Mouse (Mus musculus): Measurements from ENCODE around the gene Pfkfb4.

DNA sequence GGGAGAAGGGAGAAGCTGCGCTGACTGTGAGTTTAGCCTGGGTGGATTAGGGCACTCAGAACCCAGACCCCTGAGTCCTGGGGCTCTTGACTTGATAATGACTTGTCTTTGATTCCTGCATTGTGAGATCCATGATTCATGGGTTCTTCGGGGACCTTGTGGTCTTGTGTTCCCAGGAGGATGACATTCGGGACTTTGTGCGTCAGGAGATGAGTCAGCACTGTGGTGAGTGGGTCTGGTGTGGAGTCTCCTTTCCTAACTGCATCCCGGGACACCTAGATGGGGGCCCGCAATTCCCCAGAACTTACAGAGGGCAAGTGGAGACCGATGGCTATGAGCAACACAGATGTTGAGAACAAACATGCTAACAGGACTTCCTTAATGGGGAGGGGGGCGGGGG lies 9.1 kb upstream of the Pfkfb4 start:
- TF ChIP-seq POLR2A (IDR thresholded peaks at IDR 0.05; ENCODE audit: insufficient read depth, low read depth, low read length), result no peak
- no peak for TF ChIP-seq CTCF (IDR thresholded peaks at IDR 0.05; ENCODE audit: insufficient read depth, low read depth, low read length)

Measured in olfactory bulb, adult 2 months (tissue).